Mouse (Mus musculus) lung, postnatal 4 days (tissue): ENCODE measurements around the gene Rabl6.

Source experiments
- DNase-seq, 2 experiments: peaks; one replicate each; pipeline ENCODE4 v3.0.0; 2021

The Rabl6 gene

GRCm38 (mm10) chr2:25541644-25542367 lies 66.5 kb downstream of the Rabl6 start:
- no peak for DNase-seq

DNA sequence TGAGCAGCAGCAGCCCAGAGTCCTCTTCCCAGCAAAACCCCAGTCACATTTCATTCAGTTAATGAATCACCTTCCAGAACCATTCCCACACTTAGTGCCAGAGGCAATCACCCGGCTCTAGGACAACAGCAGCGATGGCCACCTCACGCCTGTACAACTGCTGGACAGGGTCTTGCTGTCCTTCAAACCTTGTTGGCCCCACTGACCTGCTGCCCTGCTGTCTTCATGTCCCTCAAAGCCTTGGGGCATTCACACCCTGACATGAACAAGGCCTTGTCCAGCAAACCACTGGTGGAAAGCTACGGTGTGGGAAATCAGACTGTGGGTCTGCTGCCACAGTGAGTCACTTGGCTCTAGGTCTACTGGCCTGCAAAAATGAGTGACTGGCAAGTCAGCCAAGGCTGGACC lies 67.8 kb downstream of the Rabl6 start:
- no peak for DNase-seq

GRCm38 (mm10) chr2:25536531-25536930 lies 71.8 kb downstream of the Rabl6 start:
- DNase-seq: no peak

GRCm38 (mm10) chr2:25534866-25535182 lies 73.5 kb downstream of the Rabl6 start:
- DNase-seq: no peak

DNA sequence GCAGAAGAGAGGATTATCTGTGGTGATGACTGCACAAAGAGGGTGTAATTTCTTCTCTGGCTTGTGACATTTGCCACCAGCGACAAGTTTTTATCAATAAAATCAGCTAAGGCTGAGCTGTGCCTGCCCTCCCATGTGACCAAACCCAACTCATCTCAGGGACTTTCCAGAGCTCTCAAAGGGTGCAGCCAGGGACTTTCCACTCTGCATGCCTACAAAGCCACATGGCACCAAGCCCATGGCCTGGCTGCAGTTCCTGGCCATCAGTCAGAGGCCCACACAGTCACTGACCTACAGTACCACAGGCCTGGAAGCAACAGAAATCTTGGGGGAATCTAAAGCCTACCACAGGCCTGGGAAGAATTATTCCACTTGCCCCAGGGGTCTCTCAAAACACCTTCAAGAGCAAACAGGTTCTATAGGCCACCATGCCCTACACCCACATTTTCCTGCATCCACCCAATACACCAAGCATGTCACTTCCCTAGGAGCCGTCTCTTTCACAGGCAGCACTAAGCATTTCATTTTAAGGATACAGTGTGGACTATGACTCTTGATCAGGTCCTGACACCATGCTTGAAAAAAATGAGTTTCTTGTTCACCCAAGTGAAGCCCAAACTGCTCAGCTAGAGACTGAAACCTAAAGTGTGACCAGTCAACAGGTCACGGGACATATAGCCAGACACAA lies 74.0 kb downstream of the Rabl6 start:
- DNase-seq: peak; percentile 59 to 72

- no peak for DNase-seq
Observed at GRCm38 (mm10) chr2:25533707-25534106, 74.6 kb downstream of the Rabl6 start.
